Mouse (Mus musculus): ENCODE measurements around the gene Ephb4.

Ephb4 gene

GRCm38 (mm10) chr5:137358382-137358781 is 8.5 kb downstream of the Ephb4 start:
- DNase-seq (ENCODE audit: extremely low spot score, low spot score): no peak

GRCm38 (mm10) chr5:137369665-137370064 is 19.8 kb downstream of the Ephb4 start:
- no peak for DNase-seq (ENCODE audit: extremely low spot score, low spot score)

GRCm38 (mm10) chr5:137373371-137373950 is 23.6 kb downstream of the Ephb4 start:
- DNase-seq (ENCODE audit: extremely low spot score, low spot score): no peak

- DNase-seq (ENCODE audit: extremely low spot score, low spot score): no peak
Observed at GRCm38 (mm10) chr5:137374521-137375080, 24.7 kb downstream of the Ephb4 start.

GRCm38 (mm10) chr5:137375627-137376026 is 25.7 kb downstream of the Ephb4 start:
- DNase-seq (ENCODE audit: extremely low spot score, low spot score): peak; percentile 26

- DNase-seq (ENCODE audit: extremely low spot score, low spot score): peak; percentile 32
Observed at GRCm38 (mm10) chr5:137376198-137376597, 26.3 kb downstream of the Ephb4 start.

- peak; percentile 42 for DNase-seq (ENCODE audit: extremely low spot score, low spot score)
Observed at GRCm38 (mm10) chr5:137376722-137377121, 26.8 kb downstream of the Ephb4 start.

GRCm38 (mm10) chr5:137377176-137377575 is 27.3 kb downstream of the Ephb4 start:
- peak; percentile 38 for DNase-seq (ENCODE audit: extremely low spot score, low spot score)

- DNase-seq (ENCODE audit: extremely low spot score, low spot score): peak; percentile 23
Observed at GRCm38 (mm10) chr5:137377603-137378002, 27.7 kb downstream of the Ephb4 start.

- DNase-seq (ENCODE audit: extremely low spot score, low spot score): peak; percentile 62
Observed at GRCm38 (mm10) chr5:137381152-137381551, 31.2 kb downstream of the Ephb4 start.

- DNase-seq (ENCODE audit: extremely low spot score, low spot score): no peak
Observed at GRCm38 (mm10) chr5:137383441-137383840, 33.5 kb downstream of the Ephb4 start.

- no peak for DNase-seq (ENCODE audit: extremely low spot score, low spot score)
Observed at GRCm38 (mm10) chr5:137386712-137387111, 36.8 kb downstream of the Ephb4 start.

GRCm38 (mm10) chr5:137391641-137392040 is 41.7 kb downstream of the Ephb4 start:
- DNase-seq (ENCODE audit: extremely low spot score, low spot score): no peak

- DNase-seq (ENCODE audit: extremely low spot score, low spot score): no peak
Observed at GRCm38 (mm10) chr5:137394456-137394855, 44.5 kb downstream of the Ephb4 start.

- no peak for DNase-seq (ENCODE audit: extremely low spot score, low spot score)
Observed at GRCm38 (mm10) chr5:137404081-137404480, 54.2 kb downstream of the Ephb4 start.

- DNase-seq (ENCODE audit: extremely low spot score, low spot score): no peak
Observed at GRCm38 (mm10) chr5:137409451-137409850, 59.5 kb downstream of the Ephb4 start.

GRCm38 (mm10) chr5:137410066-137410465 is 60.2 kb downstream of the Ephb4 start:
- no peak for DNase-seq (ENCODE audit: extremely low spot score, low spot score)

- no peak for DNase-seq (ENCODE audit: extremely low spot score, low spot score)
Observed at GRCm38 (mm10) chr5:137410549-137410948, 60.6 kb downstream of the Ephb4 start.

GRCm38 (mm10) chr5:137411235-137411634 is 61.3 kb downstream of the Ephb4 start:
- no peak for DNase-seq (ENCODE audit: extremely low spot score, low spot score)

GRCm38 (mm10) chr5:137414253-137414652 is 64.3 kb downstream of the Ephb4 start:
- DNase-seq (ENCODE audit: extremely low spot score, low spot score): no peak

- DNase-seq (ENCODE audit: extremely low spot score, low spot score): no peak
Observed at GRCm38 (mm10) chr5:137419105-137419504, 69.2 kb downstream of the Ephb4 start.

GRCm38 (mm10) chr5:137419841-137420240 is 69.9 kb downstream of the Ephb4 start:
- DNase-seq (ENCODE audit: extremely low spot score, low spot score): no peak

GRCm38 (mm10) chr5:137425648-137426047 is 75.7 kb downstream of the Ephb4 start:
- DNase-seq (ENCODE audit: extremely low spot score, low spot score): no peak
